Mouse (Mus musculus): ENCODE measurements around the gene Cyld. TPM values are rescaled to one million over a fixed set of nuclear protein-coding genes. Genes with fewer than 3 reads are reported as not detected.
"Not testable (repeated sequence)": the region's sequence is repeated elsewhere in the genome, so short reads cannot be mapped to it uniquely, and the experiment has no call there.

Cyld gene
- total RNA-seq, 2 experiments from 2014 or later, result 12.2 to 14.2 TPM

DNA sequence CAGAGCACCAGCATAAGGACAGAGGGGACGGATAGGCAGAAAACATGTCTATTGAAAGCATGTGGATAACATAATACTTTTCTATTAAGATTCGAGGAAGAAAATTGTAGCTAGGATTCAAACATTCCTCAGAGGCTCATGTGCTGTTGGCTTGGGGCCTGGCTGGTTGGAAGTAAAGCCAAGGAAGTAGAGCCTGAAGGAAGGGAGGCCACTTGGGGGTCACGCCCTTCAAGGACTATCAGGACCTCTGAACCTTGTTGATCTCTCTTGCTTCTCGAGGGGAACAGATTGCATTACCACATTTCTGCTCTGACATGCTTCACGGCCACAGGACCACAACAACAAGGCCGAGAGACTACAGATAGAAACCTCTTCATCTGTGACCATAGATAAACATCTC is 7.7 kb upstream of the Cyld start:
- no peak for DNase-seq

DNA sequence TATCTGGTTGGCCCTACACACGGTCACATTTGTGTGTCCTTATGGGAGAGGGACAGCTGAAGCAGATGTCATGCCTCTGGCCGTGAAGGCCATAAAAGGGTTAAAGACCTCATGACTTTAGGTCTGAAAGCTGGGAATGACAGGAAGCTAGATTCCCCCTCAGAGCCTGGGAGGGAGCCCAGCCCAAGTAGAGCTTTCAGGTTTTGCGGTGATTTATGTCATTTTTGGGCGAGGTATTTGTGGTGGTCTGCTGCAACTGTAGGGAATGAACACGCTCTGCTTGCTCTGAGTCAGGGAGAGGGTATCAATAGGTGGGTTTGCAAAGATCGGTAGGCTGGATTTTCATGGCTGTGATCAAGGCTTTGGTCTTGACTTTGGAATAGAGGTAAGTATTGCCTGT is 6.9 kb upstream of the Cyld start:
- no peak for DNase-seq

GRCm38 (mm10) chr8:88691342-88691948 is 5.4 kb upstream of the Cyld start:
- DNase-seq, result no peak

GRCm38 (mm10) chr8:88691961-88692360 is 4.9 kb upstream of the Cyld start:
- no peak for DNase-seq

DNA sequence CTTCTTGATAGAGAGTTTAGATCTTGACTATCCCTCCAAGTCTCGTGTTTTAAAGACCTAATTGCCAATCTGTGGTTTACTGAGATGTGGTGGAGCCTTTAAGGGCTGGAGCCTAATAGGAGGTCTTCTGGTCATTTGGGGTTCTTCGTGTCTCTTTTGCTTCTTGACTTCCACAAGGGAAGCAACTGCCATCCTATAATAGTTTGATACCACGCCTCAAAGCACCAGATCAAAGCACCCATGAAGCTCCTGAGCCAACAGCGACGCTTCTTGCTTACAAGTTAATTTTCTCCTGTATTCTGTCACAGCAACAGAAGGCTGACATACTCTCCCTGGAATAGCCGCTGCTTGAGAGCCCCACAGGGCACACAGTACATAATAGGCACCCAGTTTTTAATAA is 4.0 kb upstream of the Cyld start:
- no peak for DNase-seq

DNA sequence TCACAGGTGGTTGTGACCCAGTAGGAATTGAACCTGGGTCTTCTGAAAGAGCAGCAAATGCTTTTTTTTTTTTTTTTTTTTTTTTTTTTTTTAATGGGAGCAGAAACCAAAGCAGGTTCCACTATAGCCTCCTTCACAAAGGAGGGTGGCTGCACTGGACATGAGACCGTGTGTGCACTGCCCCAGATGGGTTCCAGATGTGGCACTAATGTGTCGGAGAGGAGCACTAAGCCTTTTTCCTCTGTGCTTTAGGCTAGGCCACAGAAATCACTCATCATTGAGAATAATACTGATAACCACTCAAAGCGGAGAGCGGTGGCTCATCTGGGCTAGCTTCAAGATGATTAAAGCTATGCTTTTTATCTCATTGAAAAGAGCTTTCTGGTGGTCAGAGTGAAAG is 3.5 kb upstream of the Cyld start:
- no peak for DNase-seq

GRCm38 (mm10) chr8:88694291-88694690 is 2.5 kb upstream of the Cyld start:
- DNase-seq, result no peak

GRCm38 (mm10) chr8:88696228-88696627 is 600 bp upstream of the Cyld start:
- no peak for DNase-seq

GRCm38 (mm10) chr8:88697642-88698031 is 809 bp downstream of the Cyld start:
- DNase-seq, result no peak

DNA sequence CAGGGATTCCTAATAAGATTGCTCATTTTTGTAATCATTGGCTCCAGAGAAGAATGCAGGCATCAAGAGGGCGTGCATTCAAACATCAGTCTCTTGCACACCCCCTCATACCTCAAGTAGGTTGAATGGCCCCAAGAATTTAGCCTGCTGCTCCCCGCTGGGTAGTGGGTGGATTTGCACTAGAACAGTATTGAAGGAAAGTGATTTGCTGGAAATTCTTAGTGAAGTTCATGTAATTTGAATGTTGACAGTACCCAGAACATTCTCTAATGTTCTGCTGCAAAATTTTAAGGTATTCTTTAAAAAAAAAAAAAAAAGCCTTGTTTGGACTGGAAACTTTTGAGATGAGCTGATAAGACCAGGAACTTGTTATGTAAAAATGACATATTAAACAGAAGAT is 1.2 kb downstream of the Cyld start:
- DNase-seq, result no peak

DNA sequence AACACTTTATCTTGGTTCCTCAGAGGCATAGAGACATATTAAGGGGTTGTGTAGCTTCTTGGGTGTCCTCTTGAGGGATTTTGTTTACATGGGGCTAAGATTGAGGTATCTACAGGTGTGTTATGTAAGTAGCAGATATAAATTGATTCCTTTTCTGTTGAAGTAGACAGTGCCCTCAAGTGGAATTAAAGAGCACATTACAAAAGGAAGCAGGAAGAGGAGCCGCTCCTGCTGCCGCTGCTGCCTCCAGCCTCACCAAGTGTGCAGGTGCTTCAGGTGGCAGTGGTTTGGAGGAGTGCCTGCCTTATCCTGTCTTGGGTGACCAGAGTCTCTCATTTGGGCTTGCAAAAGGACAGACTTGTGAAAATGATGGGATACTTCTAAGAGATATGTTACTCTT is 4.8 kb downstream of the Cyld start:
- no peak for DNase-seq

DNA sequence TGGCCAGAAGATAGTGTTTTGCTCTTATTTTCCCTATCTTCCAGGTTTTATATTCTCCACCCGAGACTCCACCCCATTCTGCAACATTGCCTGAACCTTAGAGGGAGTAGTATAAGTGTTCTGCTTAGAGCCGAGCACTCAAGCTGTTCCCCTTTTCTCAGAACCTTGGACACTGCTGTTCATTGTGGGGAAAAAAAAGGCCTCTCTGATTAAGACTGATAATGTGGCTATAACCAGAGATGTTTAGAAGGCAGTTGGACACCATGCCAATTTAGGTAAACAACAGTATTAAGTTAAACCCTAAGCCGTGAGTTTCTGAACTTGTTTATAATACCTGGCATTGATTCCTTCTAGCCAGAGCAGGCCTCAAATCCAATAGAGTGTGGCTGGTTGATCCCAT is 6.0 kb downstream of the Cyld start:
- no peak for DNase-seq

DNA sequence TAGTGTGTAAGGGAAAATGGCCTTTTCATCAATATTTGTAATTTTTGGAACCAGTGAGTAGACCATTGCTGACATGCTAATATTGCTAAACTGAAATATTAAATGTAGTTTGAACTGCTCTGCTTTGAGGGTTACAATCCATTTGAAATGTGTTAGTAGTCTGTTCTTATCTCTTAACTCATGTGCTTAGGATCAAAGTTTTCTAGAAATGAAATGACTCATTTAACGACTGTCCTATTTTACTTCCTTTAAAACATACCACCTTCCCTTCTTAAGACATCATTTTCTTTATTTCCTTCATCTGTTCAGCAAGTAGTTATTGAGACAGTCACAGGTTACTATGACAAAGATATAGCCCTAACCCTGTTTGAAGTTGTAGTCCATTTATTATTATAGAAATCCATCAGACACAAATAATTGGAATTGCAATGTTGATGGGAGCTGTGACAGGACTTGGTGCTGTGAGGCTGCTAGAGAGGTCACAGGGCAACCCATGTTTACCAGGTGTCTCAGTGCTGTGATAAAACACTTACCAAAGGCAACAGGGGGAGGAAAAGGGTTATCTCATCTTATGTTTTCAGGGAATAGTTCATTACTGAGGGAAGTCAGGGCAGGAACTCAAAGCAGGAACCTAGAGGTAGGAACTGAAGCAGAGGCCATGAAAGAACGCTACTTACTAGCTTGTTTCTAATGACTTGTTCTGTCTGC is 26.6 kb downstream of the Cyld start:
- DNase-seq, result no peak

DNA sequence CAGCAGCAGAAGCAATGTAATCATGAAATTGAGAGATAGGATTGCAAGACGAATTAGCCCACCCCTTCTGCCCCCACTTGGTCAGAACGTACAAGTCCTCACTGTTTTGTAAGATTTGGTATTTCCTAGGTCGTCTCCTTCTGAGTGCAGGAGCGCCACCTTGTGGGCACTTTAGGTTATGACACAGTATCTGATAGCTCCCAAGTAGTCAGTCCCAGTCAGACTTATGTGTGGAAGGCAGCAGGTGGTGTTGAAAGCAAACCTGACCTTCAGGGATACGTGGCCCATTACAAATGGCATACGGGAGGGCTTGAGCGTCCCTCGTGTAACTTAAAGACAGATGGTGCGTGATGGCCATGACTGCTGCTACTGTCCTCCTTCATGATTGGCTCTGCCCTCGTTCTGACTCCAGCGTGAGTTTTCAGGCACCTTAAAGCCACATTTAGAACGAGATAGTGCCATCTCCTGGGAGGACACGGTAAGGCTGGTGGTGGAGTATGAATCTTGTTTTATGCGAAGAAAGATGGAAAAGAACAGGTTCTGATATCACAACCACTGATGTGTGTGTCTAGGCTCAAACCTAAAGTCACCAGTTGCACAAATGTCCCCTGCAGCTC is 58.5 kb downstream of the Cyld start:
- peak; percentile 84 for DNase-seq

DNA sequence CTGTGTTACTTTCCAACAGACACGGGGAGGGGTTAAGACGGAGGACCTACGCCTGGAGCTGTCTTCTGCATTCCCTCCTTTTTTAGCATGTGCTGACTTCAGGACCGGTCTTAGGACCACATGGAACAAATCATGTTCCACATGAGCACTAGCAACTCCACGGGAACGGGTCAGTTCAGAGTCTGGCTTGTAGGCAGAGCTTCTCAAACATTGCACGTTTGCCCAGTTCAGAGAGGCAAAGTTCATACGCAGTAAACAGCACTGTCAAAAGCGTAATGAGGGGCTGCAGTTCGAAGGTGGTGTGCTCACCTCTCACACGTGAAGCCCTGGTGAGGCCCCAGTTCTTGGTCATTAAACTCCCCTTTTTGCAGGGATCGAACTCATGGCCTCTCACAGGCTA is 65.2 kb downstream of the Cyld start:
- no peak for DNase-seq

GRCm38 (mm10) chr8:88771241-88771640 is 74.4 kb downstream of the Cyld start:
- DNase-seq, result no peak

DNA sequence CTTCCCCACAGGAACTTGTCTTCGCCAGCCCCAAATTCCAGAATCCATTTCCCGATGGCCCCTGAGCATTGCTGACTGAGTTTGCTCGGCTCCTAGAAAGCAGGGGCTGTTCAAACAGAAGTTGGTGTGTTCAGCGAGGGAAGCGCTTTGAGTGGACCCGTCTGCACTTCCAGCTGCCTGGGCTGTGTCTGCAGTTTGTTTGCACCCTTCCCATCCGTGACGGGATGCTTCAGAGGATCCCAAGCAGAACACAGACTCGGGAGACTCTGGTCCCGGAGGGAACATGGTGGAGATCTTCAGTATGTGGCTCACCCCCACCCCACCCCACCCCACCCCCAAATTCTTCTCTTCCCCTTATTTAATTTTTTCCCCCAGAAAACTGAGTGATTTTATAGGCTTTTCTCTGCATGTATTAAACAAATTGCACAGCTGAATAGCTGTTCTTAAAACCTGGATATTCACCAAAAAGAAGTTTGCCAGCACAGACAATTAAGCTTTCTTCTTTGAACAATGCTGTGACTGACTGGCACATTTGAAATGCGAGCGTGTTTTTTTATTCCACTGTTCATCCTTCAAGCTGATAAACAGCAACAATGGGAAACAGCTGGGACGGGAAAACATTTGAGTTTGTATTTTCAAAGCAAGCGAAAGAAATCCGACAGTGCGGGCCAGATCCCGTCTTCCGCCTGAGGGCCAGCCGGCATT is 77.9 kb downstream of the Cyld start:
- DNase-seq, result no peak

GRCm38 (mm10) chr8:88775298-88775646 is 78.4 kb downstream of the Cyld start:
- DNase-seq, result no peak

- no peak for DNase-seq
Observed at GRCm38 (mm10) chr8:88780142-88780541, 83.3 kb downstream of the Cyld start.

DNA sequence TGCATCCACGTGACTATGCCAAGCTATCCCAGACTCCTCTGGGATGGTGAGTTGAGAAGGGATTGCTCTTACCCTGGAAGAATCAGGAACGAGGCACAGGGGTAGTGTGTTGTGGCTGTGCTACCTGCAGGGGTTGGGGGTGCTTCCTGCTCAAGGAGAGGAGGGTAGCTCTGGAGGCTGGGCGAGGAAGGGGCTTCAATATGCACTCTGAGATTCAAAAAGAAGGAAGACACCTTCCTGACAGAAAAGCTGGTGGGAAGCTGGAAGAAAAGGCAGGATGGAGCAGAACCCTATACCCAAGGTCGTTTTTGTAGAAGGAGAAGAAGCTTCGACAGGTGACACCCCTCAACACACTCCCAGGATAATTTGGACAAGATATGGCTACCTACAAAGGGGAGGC is 84.5 kb downstream of the Cyld start:
- DNase-seq, result no peak

DNA sequence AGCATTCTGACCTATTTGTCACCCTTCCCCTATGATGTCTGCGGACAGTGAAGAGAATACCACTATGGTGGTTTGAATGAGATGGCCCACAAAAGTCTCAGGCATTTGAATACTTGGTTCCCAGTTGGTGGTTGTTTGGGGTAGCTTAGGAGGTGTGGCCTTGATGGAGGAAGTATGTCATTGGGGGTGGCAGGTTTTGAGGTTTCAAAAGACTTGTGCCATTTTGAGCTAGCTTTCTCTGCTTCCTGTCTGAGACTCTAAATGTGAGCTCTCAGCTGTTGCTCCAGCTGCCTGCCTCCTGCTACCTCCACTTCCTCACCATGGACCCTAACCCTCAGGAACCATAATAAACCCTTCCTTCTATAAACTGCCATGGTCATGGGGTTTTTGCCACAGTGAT is 86.9 kb downstream of the Cyld start:
- DNase-seq, result no peak

DNA sequence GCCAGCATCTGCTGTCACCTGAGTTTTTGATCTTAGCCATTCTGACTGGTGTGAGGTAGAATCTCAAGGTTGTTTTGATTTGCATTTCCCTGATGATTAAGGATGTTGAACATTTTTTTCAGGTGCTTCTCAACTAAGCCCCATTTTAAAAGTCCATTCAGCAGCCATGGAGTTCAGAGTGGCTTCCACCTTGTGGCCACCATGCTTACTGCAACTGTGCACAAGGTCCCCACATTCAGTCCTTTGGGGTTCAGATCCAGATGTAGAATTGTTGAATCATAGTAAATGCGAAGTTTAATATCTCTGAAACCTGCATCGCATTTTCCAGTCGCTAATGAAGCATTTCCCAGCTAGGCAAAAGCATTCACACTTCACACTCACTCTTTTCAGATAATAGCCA is 91.5 kb downstream of the Cyld start:
- not testable (repeated sequence) for DNase-seq

DNA sequence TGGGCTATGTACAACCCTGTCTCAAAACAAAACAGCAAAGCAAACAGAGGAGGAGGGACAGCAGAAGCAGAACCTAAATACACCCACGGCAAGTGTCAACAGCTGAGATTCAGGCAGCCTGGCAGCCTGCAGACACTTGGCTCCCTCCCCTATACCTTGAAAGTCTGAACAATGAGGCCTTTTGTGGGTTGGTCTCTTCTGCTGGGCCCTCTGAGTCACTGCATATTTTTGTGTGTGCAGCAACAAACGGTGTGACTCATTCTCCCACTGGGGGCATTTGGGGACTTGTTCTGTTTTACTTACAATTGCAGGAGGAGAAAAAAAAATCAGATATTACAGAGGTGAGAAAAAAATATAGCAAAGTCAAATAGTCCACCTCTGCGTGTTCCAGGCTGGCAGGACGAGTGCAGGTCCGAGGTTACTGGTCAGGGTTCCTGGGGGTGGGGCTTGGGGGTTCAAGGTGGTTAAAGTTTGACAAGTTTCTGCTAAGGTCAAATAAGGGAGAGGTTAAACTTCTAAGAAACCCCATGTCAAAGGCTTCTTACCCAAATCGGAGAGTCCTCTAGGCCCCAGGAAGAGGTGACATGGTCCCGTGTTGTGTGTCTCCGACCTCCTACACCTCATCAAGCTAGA is 96.0 kb downstream of the Cyld start:
- DNase-seq, result no peak
